Mouse (Mus musculus): ENCODE measurements around the gene Btbd35f16. TPM values are rescaled to one million over a fixed set of nuclear protein-coding genes. Genes with fewer than 3 reads are reported as not detected.
"Not testable (repeated sequence)": the region's sequence is repeated elsewhere in the genome, so short reads cannot be mapped to it uniquely, and the experiment has no call there.

Btbd35f16 gene
- not detected in 2 replicates for total RNA-seq (2014; rRNA removed)
- not detected in 2 replicates for polyA plus RNA-seq (2012; rRNA removed)

GRCm38 (mm10) chrX:3956902-3957301 is at the start of gene Btbd35f16:
Gene Btbd35f16, minus strand, starts transcription at chrX:3957002.
- not testable (repeated sequence) for H3K36me3 ChIP-seq (ENCODE audit: control insufficient read depth, insufficient read depth, low read length); H3K4me3 ChIP-seq (ENCODE audit: insufficient read depth, low read depth, low read length); H3K79me2 ChIP-seq (ENCODE audit: control insufficient read depth, insufficient read depth, low read length); DNase-seq (ENCODE audit: extremely low read depth, low read depth, low spot score); H3K4me1 ChIP-seq (ENCODE audit: control insufficient read depth, insufficient read depth, low read length); H3K27ac ChIP-seq (replicated peaks; ENCODE audit: insufficient read depth, low read depth, low read length); H3K27me3 ChIP-seq (ENCODE audit: control insufficient read depth, insufficient read depth, low read length); H3K9ac ChIP-seq (ENCODE audit: low read depth, low read length)
- WGBS: 88% methylated on average over 2 of the region's 3 CpGs

Other genes with a start within 250 kb of the Btbd35f16 start
- gene Btbd35f10, start 204.1 kb downstream of the Btbd35f16 start, total RNA-seq (2014; rRNA removed): not detected in 2 replicates
- not detected in 2 replicates for gene Btbd35f10, start 204.1 kb downstream of the Btbd35f16 start, polyA plus RNA-seq (2012; rRNA removed)
- not detected in 2 replicates for gene Btbd35f3, start 80.7 kb upstream of the Btbd35f16 start, total RNA-seq (2014; rRNA removed)
- not detected in 2 replicates for gene Btbd35f3, start 80.7 kb upstream of the Btbd35f16 start, polyA plus RNA-seq (2012; rRNA removed)
- not detected in 2 replicates for gene Btbd35f28, start 239.6 kb upstream of the Btbd35f16 start, total RNA-seq (2014; rRNA removed)
- not detected in 2 replicates for gene Btbd35f28, start 239.6 kb upstream of the Btbd35f16 start, polyA plus RNA-seq (2012; rRNA removed)